Mouse (Mus musculus): ENCODE measurements around the gene Depp1.

Depp1 gene

DNA sequence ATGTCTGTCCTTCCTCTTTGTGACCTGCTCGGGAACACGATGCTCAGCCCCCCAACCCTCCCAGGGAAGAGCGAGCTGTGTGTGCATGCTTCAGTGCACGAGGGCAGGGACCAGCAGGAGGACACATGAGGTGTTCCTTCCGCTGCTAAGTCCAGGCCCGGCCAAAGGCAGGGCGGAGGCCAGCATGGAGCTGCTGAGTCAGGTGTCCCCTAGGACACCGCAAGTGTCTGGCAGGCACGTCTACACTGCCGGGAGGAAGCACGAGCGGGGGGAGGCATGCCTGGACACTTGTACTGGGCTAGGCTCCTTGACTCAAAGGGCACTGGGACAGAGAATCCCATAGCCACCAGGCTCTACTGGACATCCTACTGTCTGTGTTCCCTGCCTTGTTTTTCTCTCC lies 2.6 kb upstream of the Depp1 start:
- CTCF ChIA-PET: no interaction called here

- CTCF ChIA-PET: interaction anchor here (0.5 kb wide), 1 partner anchor 417 kb away, joined by 5 read pairs; no protein-coding TSS in a partner anchor
Measured at GRCm38 (mm10) chr6:116649811-116650210, 598 bp upstream of the Depp1 start.

DNA sequence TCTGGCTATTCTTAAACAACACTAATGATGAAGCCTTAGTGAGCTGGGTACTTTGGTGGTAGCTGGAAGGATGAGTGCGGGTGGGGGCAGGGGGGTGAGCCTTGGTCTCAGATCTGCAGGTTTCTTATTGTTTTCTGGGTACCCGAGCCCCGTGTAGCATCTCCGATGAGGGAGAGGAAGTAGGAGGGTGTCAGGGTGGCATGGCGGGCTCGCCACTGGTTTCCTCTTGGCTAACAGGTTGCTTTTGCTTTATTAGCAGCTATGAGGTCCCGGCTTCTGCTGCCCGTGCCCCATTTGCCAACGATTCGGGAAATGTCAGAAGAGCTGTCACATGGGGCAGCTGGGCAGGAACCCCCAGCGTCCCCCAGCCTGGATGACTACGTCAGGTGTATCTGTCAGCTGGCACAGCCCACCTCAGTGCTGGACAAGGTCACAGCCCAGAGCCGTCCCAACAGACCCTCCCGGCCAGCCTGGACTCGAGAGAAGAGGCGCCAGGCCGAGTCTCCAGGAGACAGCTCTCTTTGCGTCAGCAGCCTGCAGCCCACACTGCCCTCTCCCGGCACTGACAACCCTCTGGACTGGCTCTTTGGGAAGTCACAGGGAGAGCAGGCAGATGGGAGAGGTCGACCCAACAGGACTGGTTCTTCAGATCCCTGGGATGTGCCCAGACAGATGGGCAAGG lies 1.2 kb downstream of the Depp1 start:
- CTCF ChIA-PET: interaction anchor here (0.6 kb wide), 1 partner anchor 60 kb away, joined by 4 read pairs; no protein-coding TSS in a partner anchor

DNA sequence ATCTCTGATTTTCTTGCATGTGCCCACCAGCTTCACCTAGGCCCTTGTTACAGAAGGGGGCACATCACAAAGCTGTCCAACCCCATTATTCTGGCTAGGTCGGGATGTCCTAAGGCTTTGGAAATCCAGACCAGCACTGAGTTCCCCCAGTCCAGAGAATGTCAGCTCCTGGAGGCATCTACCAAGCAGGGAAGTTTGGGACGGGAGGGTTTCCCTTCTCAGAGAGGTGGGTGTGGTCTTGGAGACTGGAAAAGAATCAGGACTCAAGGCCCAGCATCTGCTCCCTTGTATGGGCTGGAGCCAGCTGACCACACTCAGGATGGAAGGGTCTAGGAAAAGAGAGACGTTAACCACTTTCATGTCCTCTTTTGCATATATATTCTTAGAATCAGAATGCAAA lies 2.8 kb downstream of the Depp1 start:
- CTCF ChIA-PET: no interaction called here

- CTCF ChIA-PET: interaction anchor here (0.6 kb wide), 1 partner anchor 28 kb away, joined by 3 read pairs; no protein-coding TSS in a partner anchor
Measured at GRCm38 (mm10) chr6:116653684-116654454, 3.5 kb downstream of the Depp1 start.

DNA sequence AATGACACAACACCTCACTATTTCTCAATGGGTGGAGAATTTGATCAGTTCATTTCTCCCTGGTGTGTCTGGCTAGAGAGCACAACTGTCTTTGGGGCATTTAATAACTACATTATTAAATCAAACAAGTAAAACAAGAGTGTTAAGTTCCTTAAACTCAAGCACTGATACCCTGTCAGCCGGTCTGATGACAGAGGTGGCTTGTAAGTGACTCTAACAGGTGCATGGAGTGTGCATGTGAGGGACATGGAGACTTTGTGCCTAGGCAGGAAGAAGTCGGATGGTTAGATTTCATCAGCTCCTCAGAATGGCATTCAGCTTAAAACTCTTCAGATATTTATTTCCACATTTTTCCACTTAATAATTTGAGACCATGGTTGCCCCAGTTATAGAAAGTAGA lies 13.0 kb downstream of the Depp1 start:
- CTCF ChIA-PET: no interaction called here

- CTCF ChIA-PET: no interaction called here
Measured at GRCm38 (mm10) chr6:116664031-116664430, 13.6 kb downstream of the Depp1 start.

- CTCF ChIA-PET: no interaction called here
Measured at GRCm38 (mm10) chr6:116664830-116665229, 14.4 kb downstream of the Depp1 start.

- CTCF ChIA-PET: no interaction called here
Measured at GRCm38 (mm10) chr6:116666085-116666750, 15.8 kb downstream of the Depp1 start.

DNA sequence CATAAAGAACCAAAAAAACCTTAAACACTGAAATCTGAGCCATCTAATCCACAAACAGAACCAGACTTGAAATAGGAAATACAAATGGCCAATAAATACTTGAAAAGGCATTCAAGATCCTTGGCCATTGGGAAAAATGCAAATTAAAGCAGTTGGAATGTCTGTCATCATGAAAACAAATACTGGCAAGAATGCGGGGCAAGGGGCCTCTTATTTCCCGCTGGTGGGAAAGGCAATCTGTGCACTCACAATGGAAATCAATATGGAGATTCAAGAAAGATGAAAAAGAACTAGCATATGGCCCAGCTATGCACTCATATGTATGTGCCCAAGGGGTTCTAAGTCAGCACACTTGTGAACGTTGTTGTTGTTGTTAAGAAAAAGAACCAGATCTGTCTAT lies 16.5 kb downstream of the Depp1 start:
- CTCF ChIA-PET: no interaction called here

DNA sequence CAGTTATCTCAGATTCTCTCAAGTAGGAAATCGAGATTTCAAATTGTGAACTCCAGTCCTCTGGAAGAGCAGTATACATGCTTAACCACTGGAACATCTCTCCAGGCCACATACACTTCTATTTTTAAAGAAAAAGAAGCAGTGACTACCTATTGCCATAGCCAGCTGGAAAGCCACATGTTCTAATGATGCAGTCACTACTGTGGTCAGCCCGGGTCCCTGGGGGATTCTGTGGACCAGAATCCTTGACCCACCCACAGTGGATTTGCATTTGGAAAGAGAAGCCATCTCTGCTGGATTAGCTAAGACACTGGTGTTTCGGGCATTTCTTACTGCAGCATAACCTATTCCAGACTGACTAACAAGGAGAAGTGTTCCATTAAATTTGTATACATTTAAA lies 17.0 kb downstream of the Depp1 start:
- CTCF ChIA-PET: no interaction called here

DNA sequence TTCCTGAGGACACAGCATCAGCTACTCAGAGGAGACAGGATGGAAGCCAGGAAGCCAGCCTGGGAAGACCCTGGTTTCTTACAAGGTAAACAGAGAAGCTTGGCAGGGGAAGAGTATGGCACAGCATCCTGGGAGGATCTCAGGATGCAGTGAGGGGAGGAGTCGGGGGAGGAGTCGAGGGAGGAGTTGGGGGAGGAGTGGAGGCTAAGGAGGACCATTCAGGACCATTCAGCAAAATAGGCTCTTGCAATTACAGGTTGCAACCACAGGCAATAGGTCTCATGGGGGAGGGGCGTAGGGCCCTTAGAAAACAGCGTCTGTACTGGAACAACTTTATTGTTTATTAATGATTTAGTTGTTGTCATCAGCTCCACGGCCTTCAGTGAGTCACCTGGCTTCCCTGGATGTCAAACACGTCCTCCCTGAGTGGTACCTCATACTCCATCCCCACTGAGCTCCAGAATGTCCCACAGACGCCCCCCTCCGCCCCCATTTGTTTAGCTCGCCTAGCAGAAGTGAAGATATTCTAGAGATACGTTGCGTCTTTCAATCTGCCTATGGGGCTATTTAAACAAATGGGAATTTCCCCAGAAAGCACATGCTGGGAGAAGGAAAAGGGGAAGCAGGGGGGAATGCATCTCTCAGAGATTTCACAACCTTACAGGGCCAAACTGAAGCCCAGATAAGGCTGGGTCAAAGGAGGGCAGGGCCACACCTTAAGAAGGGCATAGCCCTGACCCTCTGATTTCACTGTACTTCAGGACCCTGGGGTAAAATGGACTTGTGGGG lies 18.5 kb downstream of the Depp1 start:
- CTCF ChIA-PET: no interaction called here

DNA sequence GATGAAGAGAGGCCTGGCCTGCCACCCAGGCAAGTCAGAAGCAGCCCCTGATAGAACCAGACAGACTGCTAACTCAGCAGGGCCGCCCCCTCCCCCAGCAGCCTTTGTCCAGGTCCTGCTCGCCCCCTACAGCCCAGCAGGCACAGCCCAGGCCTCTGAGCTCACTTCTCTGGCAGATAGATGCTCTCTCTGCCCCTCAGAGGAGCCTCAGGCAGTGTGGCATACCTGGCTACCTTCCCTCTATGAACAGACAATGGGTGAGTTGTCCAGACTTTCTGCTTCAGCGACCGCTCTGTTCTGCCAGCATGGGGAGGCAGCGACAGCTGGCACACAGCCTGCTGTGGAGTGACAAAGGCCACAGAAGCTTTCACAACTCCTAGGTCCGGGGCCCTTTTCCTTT lies 19.7 kb downstream of the Depp1 start:
- CTCF ChIA-PET: no interaction called here

- CTCF ChIA-PET: no interaction called here
Measured at GRCm38 (mm10) chr6:116671031-116671430, 20.6 kb downstream of the Depp1 start.

- CTCF ChIA-PET: no interaction called here
Measured at GRCm38 (mm10) chr6:116671768-116672167, 21.4 kb downstream of the Depp1 start.

DNA sequence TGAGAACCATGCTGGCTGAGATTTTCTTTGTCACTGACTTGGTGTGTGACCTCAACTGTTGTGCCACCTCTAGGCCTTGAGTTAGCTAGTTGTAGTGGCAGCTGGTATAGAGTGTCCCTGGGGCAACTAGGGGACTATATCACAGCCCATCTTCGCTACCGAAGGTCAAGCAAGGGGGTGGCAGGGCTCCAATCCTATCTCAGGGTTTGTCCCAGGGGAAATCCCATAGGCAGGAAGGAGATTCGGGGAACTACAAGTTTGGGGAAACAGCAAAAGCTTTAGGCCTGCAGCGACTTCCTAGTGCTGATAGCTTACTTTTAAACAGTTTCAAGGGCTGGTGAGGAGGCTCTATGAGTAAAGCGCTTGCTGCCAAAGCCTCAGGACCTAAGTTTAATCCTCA lies 21.9 kb downstream of the Depp1 start:
- CTCF ChIA-PET: no interaction called here

DNA sequence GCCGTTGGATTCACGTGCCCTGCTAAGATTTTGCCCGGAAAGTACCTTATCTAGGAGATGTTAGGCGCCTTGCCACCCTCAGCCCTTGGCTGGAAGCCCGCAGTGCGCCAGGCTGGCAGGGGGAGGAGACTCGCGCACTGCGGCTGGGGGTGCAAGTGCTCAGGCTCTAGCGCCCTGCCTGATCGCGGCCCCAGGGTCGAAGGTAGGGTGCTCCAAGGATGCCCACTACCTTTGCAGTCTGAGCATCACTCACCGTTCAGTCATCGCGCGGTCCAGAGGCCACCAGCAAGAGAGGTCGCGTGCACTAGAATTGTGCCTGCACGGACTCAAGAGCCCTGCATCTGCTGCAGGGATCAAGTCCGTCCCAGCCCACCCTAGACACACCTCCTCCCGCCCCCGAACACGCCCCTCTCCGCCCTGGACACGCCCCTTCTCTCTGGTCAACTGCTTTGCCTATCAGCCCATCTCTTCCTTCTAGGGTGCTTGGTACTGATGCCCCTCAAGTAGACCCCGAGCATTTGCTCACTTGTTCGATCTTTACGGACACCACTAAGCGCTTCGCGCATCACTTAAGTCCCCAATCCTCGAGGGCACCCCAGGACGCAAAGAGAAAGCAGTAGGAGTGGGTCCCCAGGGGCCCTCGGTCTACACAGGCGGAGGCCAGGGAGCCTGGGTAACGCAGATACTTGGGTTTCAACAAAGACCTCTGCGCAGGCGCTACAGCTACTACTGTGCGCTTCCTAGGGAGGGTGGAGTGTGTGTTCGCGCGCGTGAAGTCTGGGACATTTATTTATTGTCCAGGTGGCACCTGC lies 23.3 kb downstream of the Depp1 start, which contains the start of gene Rassf4:
TSS of gene Rassf4 (minus strand) at position 482 of the 812 bp plus-strand sequence.
- CTCF ChIA-PET: interaction anchor here (0.5 kb wide), 1 partner anchor 1582 kb away, joined by 5 read pairs; no protein-coding TSS in a partner anchor

GRCm38 (mm10) chr6:116674283-116674886 lies 24.0 kb downstream of the Depp1 start:
- CTCF ChIA-PET: interaction anchor here (0.5 kb wide), 1 partner anchor 1581 kb away, joined by 5 read pairs; no protein-coding TSS in a partner anchor

DNA sequence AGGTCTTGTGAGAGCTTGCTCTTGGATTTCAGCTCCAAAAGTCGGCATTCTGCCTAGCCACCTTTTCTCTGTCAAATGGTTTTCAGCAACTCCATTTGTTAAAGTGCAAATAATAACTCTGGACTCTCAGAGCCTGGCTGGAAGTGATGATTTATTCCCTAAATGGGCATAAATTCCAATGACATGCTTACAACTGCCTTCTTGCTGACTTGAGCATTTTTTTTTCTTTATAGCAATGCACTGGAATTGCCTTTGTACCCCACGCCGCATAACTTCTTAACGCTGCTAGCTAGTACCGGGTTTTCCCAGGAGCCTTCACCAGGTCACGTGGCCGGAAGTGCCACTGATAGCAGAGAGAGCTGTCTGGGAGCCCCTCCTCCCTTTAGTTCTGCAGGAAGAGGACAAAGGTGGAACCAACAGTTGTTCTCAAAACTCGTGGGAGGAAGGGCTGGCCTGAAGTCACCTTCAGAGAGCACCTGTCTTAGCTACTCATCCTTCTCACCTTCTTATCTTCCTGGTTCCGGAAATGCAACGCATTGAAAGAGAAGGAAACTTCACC lies 26.0 kb downstream of the Depp1 start:
- CTCF ChIA-PET: interaction anchor here (0.6 to 1.0 kb wide), 2 partner anchors 21 to 42 kb away, joined by 3 read pairs; no protein-coding TSS in a partner anchor

DNA sequence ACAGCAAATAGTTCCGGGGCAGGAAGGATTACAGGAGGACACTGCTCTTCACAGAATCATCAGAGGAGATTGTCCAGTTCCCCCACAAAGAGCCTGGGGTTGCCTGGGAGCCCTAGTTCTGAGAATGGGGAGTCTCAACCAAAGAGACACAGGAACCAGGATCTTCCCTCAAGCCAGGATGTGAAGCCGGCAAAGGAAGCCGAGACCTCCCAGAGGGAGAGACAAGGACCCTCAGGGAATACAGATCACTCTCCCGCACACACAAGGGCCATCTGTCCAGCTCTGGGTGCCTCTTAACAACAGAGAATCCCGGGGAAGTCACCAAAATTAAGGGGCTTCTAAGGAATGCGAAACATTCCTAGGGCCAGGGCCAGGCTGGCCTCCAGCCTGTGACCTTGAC lies 26.9 kb downstream of the Depp1 start:
- CTCF ChIA-PET: interaction anchor here (1.0 kb wide), 1 partner anchor 43 kb away, joined by 3 read pairs; no protein-coding TSS in a partner anchor
